Mouse (Mus musculus): Measurements from ENCODE around the gene Tagap1. TPM values are rescaled to one million over a fixed set of nuclear protein-coding genes. Genes with fewer than 3 reads are reported as not detected.
"Not testable (repeated sequence)": the region's sequence is repeated elsewhere in the genome, so short reads cannot be mapped to it uniquely, and the experiment has no call there.

The Tagap1 gene
- 48.6 and 52.2 TPM in 2 replicates for polyA plus RNA-seq (2015; fragmentation: Nextera tagmentation; extraction: Ambion mirVana)

DNA sequence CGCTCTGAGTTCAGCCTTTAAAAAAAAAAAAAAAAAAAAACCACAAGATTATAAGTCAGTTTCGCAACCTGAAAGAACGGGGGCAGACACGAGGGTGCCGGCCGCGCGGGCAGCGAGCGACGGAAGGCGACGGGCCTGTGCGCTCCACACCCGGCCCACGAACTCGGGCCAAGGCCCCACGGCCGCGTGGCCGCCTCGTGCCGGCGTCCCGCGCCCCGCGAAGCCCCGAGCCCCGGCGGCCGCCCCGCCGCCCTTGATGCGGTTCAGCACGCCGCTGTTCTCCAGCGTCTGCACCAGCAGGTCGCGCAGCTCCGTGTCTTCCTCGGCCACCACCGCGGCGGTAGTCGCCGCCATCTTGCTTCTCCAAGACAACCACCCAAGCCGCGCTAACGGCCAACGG is at the start of gene Tagap1:
Tagap1 (minus strand) TSS at position 381 of the 400 bp plus-strand sequence.
- H3K36me3 ChIP-seq; H3K9me3 ChIP-seq; H3K27me3 ChIP-seq; ATAC-seq; H3K4me1 ChIP-seq (replicated peaks): not testable (repeated sequence)
- 0% methylated on average over 38 of the region's 51 CpGs for WGBS
- Histone ChIP-seq H3K27ac (peak within 1 kb of the TSS; percentile 60; the same call in 1 of the 2 replicates), H3K9ac (replicated peaks) (peak within 1 kb of the TSS; percentile 67), H3K4me2 (replicated peaks) (peak within 1 kb of the TSS; percentile 55), H3K4me3 (replicated peaks) (peak within 1 kb of the TSS; percentile 51)

DNA sequence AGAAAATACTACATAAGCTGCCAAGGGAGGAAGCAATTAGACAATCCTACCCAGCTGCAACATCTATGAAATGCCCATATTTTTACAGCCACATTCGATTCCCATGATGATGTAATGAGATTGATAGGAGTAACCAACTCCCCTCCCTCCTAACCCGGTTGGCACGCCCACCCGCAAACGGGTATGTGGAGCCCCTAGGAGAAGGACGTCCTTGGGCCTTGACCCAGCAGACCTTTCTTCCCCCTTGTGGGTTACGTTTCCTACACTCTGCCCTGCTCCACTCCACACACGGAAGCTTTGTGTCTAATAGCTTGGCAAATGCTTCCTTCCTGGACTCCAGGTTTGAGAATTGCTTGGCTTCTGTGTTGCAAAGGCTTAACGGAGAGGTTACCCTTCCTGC is 48.9 kb upstream of the Tagap1 start:
- not testable (repeated sequence) for H3K4me3 ChIP-seq (replicated peaks); H3K4me2 ChIP-seq (replicated peaks); H3K36me3 ChIP-seq; H3K4me1 ChIP-seq (replicated peaks); H3K9ac ChIP-seq (replicated peaks); H3K9me3 ChIP-seq; H3K27me3 ChIP-seq; H3K27ac ChIP-seq; ATAC-seq
- 74% methylated on average over 4 of the region's 9 CpGs for WGBS

DNA sequence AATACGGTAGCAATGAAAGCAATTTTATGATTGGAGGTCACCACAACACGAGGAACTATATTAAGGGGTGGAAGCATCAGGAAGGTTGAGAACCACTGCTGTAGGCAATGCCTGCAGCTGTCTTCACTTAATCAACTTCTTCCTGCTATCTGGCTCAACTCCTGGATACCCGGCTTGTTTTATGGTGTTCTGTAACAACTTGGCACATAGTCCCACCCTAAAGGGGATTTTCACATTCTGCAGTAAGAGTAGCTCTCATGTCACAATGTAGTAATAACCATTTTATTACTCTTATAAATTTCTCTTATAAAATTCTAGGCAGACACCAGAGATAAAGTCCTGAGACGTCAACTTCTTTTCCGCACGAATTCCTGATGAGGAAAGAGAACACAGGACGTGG is 48.5 kb upstream of the Tagap1 start:
- not testable (repeated sequence) for H3K36me3 ChIP-seq

DNA sequence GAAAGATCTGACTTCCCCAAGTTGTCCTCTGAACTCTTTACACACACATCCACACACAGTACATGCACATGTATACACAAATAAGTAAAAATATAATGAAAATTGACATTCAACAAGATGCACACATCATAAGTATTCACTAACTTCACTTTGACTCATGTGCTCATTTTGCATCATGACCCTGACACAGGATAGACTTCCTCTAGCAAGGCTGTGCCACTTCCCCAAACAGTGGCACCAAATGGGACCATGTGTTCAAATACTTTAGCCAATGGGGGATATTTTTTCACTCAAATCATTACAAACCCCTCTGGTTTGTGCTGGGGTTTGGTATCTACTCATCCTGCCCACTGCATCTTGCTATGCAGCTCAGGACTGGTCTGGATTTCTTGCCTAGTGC is 47.9 kb upstream of the Tagap1 start:
- not testable (repeated sequence) for H3K4me3 ChIP-seq (replicated peaks); H3K4me1 ChIP-seq (replicated peaks); ATAC-seq; H3K27me3 ChIP-seq; H3K9ac ChIP-seq (replicated peaks); H3K4me2 ChIP-seq (replicated peaks); H3K36me3 ChIP-seq; H3K27ac ChIP-seq; H3K9me3 ChIP-seq

More for the DNA sequence above, 48.5 kb upstream of the Tagap1 start:
- not testable (repeated sequence) for H3K4me1 ChIP-seq (replicated peaks); H3K4me3 ChIP-seq (replicated peaks); H3K9ac ChIP-seq (replicated peaks); H3K4me2 ChIP-seq (replicated peaks); ATAC-seq; H3K27me3 ChIP-seq; H3K27ac ChIP-seq; H3K9me3 ChIP-seq
- WGBS: no CpG with 5 or more reads among the region's 7 CpGs

DNA sequence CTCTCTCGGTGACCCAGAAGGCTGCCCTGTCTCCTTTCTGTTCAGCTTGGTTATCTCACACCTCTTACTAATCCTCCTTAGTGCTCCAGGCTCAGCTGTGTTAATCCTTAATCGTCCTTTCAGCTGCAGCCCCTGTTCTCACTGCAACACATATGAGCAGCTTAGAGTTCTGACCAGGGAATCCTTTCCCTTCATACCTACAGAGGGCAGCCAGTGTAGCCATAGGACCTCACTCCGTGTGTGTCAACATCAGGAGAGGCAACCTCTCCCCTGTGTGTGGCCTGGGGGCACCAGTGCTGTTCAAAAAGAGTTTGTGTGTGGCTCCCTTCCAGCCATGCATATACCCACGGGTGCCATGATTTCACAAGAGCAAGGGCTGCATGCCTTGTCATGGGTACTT is 44.7 kb upstream of the Tagap1 start:
- not testable (repeated sequence) for H3K4me2 ChIP-seq (replicated peaks); H3K9me3 ChIP-seq; H3K4me3 ChIP-seq (replicated peaks); H3K27me3 ChIP-seq; H3K36me3 ChIP-seq; H3K27ac ChIP-seq; H3K9ac ChIP-seq (replicated peaks); ATAC-seq; H3K4me1 ChIP-seq (replicated peaks)
- WGBS: 15% methylated on average over 3 of the region's 4 CpGs

DNA sequence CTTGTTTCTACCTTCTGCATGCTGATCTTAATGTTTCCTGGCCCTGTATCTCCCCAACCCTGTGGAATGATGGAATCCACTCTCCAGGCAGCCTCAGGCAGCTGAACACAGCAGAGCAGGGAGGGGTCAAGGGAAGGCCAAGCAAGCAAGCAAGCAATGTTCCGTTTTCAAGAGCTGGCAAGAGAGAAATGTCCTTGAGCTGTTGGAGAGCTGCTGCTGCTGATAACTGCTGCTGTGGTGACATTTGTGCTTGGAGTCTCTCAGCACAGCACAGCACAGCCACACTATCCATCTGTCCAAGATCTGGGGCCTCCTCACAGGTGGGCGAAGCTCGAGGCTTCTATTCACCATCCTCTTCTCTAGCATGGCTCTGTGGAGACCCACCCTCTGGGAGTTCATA is 42.4 kb upstream of the Tagap1 start:
- H3K4me1 ChIP-seq (replicated peaks); H3K4me3 ChIP-seq (replicated peaks); H3K9me3 ChIP-seq; H3K27ac ChIP-seq; H3K4me2 ChIP-seq (replicated peaks); H3K9ac ChIP-seq (replicated peaks); H3K36me3 ChIP-seq; ATAC-seq; H3K27me3 ChIP-seq: not testable (repeated sequence)
- WGBS: no CpG with 5 or more reads among the region's 3 CpGs

DNA sequence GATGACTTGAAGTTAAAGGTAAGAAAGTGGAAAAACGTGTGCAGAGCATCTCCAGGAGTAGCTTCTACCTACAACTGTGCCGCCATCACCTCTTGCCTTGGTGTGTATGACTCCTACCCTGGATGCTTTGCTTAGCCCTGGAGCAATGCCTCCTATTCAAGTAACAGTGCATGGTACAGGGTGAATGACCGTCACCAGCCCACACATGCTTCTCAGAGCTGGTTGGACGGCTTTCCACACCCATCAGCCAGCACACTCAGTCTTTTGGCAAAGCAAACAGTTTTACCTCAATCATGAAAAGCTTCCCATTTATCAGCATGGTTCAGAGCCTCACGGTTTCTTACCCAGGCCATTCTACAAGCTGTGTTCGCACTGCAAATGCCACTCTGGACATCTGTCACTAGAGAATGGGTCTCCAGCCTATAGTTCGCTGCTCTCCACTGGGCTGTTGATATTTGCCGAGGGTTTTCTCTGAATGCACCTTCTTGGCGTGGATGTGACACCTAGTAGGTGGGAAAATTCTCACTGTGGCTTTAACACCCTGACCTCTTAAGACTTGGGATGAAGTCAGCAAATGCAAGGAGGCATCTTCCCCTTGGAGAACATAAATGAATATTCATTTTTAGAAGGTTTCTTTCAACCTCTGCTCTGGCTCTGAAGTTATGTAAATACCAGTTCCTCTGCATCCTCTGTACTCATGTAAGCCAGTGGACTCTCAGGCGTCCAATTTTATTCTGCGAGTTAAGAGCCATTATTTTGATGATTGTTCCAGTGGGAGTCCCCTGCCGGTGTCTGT is 41.0 kb upstream of the Tagap1 start:
- not testable (repeated sequence) for H3K27ac ChIP-seq; ATAC-seq; H3K9me3 ChIP-seq; H3K27me3 ChIP-seq; H3K36me3 ChIP-seq; H3K4me2 ChIP-seq (replicated peaks); H3K9ac ChIP-seq (replicated peaks); H3K4me3 ChIP-seq (replicated peaks); H3K4me1 ChIP-seq (replicated peaks)
- WGBS: 90% methylated on average over 9 of the region's 12 CpGs

DNA sequence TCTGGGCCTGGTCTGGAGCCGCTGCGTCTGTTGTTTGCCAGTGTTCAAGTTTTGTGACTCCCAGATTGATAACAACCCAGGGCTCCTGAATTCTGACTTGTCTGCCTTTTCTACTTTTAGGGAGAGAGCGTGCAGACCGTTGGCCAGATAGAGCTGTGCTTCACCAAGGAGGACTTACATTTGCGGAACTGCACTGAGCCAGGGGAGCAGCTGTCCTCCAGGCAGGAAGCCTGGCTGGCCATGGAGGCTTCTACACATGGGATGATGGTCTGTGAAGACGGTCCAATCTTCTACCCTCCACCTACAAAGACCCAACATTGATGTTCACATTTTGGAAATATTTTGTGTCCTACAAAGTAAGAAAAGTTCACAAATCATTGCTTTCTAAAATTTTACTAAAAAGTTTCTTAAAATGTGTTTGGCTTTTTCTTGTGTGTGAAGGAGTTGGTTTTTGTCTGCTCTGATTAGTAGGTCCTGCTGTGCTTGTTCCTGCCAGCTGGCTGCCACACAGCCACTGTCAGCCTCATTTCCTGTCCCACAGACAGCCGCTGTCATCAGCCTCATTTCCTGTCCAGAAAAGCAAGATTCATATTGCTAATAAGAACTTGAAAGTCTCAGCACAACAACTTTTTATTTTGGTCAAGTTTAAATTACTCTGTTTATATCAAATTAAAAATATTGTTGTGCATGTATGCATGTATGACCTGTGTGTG is 37.0 kb upstream of the Tagap1 start:
- not testable (repeated sequence) for H3K36me3 ChIP-seq; H3K4me3 ChIP-seq (replicated peaks); H3K27ac ChIP-seq; ATAC-seq; H3K9ac ChIP-seq (replicated peaks); H3K4me1 ChIP-seq (replicated peaks); H3K27me3 ChIP-seq; H3K4me2 ChIP-seq (replicated peaks); H3K9me3 ChIP-seq
- WGBS: 86% methylated on average over 1 of the region's 7 CpGs

DNA sequence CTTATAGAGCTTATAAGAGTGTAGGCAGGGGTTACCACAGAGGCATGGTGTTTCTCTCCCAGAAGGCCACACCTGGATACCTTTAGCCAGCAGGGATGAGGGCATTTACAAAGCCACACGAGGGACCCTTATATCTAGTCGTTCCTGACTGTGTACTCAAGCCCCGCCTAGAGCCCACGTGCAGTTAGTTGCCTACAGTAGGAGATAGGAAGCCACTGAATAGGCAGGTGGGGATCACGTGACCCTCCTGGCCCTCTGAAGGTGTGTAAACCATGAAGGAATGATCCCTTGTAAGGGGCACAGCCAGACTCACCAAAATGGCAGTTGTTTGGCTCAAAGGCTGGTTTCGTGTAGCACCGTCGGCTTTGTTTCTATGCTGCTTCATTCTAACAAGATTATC is 35.9 kb upstream of the Tagap1 start:
- WGBS: 77% methylated on average over 8 of the region's 8 CpGs
- not testable (repeated sequence) for H3K4me3 ChIP-seq (replicated peaks); H3K27me3 ChIP-seq; ATAC-seq; H3K36me3 ChIP-seq; H3K4me2 ChIP-seq (replicated peaks); H3K9me3 ChIP-seq; H3K27ac ChIP-seq; H3K4me1 ChIP-seq (replicated peaks); H3K9ac ChIP-seq (replicated peaks)

DNA sequence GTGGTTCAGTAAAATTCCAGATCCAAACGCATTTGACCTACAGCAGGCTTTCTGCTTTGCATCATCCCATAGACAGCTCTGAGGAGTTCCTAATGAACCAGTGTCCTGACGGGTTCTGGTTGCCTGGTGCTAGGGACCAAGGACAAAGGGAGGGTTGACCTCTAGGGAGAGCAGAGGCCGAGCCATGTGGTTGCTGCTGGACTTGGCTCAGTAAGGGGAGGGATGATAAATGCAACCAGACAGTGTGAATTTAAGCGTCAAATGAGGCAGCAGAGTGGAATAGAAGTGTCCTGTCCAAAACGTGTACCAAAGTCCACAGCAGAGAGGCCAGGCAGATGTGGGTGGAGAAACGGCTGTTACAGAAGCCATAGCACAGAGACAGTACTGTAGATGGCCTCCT is 34.5 kb upstream of the Tagap1 start:
- not testable (repeated sequence) for H3K4me2 ChIP-seq (replicated peaks); H3K4me3 ChIP-seq (replicated peaks); H3K36me3 ChIP-seq; H3K27ac ChIP-seq; H3K27me3 ChIP-seq; H3K4me1 ChIP-seq (replicated peaks); H3K9me3 ChIP-seq; ATAC-seq; H3K9ac ChIP-seq (replicated peaks)
- WGBS: no CpG with 5 or more reads among the region's 6 CpGs

DNA sequence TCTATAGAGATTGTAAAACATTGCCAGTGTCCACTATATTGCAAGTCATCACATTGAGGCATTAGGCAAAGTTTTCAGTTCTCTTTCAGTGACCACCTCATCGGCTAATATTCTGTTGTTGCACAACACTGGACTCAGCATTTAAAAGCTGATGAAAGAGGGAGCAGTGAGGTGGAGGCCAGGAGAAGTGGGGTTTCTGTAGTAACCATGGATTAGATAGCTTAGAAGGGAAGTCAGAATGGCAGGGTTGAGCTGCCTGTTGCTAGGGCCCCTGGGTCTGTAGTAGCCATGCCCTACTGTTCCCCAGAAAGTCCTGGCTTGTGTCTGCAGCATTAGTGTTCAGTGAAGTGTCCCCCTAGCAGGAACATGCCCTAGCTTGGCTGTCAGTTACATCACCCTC is 25.2 kb upstream of the Tagap1 start:
- not testable (repeated sequence) for ATAC-seq; H3K9ac ChIP-seq (replicated peaks); H3K4me2 ChIP-seq (replicated peaks); H3K36me3 ChIP-seq; H3K27me3 ChIP-seq; H3K9me3 ChIP-seq; H3K4me1 ChIP-seq (replicated peaks); H3K4me3 ChIP-seq (replicated peaks); H3K27ac ChIP-seq
- WGBS: 97% methylated on average over 1 of the region's 1 CpGs

DNA sequence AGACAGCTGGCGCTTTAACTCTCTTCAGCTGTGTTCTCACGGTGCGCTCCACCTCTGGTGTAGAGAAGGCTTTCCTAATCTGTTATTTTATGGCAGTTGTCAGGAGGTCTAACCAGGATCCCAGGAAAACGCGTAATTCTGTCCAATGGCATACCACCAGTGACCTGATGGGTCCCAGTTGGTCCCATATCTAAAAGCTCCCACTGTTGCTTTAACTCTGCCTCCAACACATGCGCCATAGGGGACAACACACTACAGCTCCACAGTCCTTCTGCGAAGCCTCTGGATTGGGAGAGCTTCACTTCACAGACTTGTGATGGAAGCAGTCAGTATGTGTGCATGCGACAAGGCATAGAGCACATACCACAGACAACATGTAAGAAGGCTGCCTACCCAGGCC is 19.2 kb upstream of the Tagap1 start:
- not testable (repeated sequence) for H3K4me1 ChIP-seq (replicated peaks); H3K9me3 ChIP-seq; H3K27me3 ChIP-seq; ATAC-seq; H3K4me3 ChIP-seq (replicated peaks); H3K9ac ChIP-seq (replicated peaks); H3K27ac ChIP-seq; H3K4me2 ChIP-seq (replicated peaks); H3K36me3 ChIP-seq
- 98% methylated on average over 5 of the region's 8 CpGs for WGBS

DNA sequence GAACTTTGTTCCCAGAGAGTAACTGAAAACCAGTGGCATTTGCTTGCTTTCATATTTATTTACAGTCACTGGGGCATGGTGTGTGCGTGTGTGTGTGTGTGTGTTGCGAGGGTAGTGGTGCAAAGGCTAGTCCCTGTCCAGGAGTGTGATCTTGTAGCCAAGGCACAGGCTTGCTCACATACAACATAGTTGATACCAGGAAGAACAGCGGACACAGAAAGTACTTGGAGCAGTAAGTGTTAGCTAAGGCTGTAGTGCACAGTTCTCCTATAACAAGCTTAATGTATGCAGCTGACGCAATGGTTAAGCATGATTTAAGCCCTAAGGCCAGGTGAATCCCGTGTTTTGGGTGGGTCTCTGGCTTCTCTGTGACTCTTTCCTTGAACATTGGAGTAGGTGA is 18.4 kb upstream of the Tagap1 start:
- not testable (repeated sequence) for H3K27ac ChIP-seq; H3K4me1 ChIP-seq (replicated peaks); H3K9ac ChIP-seq (replicated peaks); H3K27me3 ChIP-seq; H3K9me3 ChIP-seq; H3K36me3 ChIP-seq
- H3K4me2 ChIP-seq (replicated peaks): peak overlapping the region; percentile 62
- 0 out of 2 replicates have a peak, but pooled peaks have one; percentile 7 for ATAC-seq
- 24% methylated on average over 5 of the region's 5 CpGs for WGBS
- H3K4me3 ChIP-seq (replicated peaks): peak overlapping the region; percentile 50
